12 mouse cellular contexts compared by ENCODE assay signal in the genomic region with DNA sequence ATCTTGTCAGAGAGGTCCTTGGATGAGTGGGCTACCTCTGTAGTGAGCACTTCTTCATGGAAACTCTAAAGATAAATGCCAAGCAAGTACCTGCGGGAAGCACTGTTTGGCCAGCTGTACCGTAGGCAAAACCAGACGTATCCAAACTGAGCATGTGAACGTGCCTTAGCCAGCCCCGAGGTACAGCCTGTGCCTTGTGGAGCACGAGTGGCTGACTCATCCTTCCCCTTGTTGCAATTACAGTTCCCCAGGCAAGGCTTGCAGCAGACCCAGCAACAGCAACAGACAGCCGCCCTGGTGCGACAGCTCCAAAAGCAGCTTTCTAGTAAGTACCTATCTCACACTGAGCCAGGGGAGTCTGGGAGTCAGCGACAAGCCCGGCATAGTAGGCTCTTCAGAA. TPM values are rescaled to one million over a fixed set of nuclear protein-coding genes. Genes with fewer than 3 reads are reported as not detected.
DNase-seq lines count a peak whose midpoint lies in the region; ATAC-seq and TF ChIP-seq lines count a peak whose summit lies in the region.
"Had no signal": no experiment of that assay in that cellular context is flagged by ENCODE, and none has a peak within 500 bp of the region (broad histone marks: within the 10 kb centered on the region; RNA-seq: fewer than 3 reads in every experiment).

No protein-coding gene starts in this region.

- no peak overlapping the region for H3K9ac ChIP-seq in lung, postnatal 0 days (replicated peaks; ENCODE audit: low read depth)
- no peak overlapping the region for H3K9ac ChIP-seq in hindbrain, embryonic 12.5 days
- H3K9ac ChIP-seq: embryonic facial prominence, embryonic 12.5 days; limb, embryonic 12.5 days had no signal

- no peak for TF ChIP-seq POLR2A in lung, adult 2 months (IDR thresholded peaks at IDR 0.05; ENCODE audit: borderline replicate concordance, extremely low read depth, low read depth, low read length)

- TF ChIP-seq EP300 in lung, postnatal 0 days (IDR thresholded peaks at IDR 0.05): peak; percentile 80

- no peak overlapping the region for H3K4me3 ChIP-seq in lung, postnatal 0 days (ENCODE audit: low read depth, low read length)
- no peak overlapping the region for H3K4me3 ChIP-seq in lung, adult 2 months (replicated peaks; ENCODE audit: extremely low read depth, low read depth, low read length)
- H3K4me3 ChIP-seq in hindbrain, embryonic 12.5 days: no peak overlapping the region
- H3K4me3 ChIP-seq: embryonic facial prominence, embryonic 12.5 days; limb, embryonic 12.5 days had no signal

- peak; percentile 10; the same call in 1 of the 2 replicates for ATAC-seq in cerebellum, adult (ENCODE audit: insufficient number of reproducible peaks, low FRiP score, low TSS enrichment)
- ATAC-seq in lung, postnatal 0 days: peak; percentile 84
- peak; percentile 92 for ATAC-seq in megakaryocyte progenitor cell, adult 5-6 weeks (replicated peaks; ENCODE audit: poor library complexity)
- ATAC-seq in hindbrain, embryonic 12.5 days (ENCODE audit: low FRiP score): no peak

- H3K27me3 ChIP-seq in lung, postnatal 0 days (replicated peaks; ENCODE audit: insufficient read depth, low read length): no peaks in the 10 kb centered on the region
- H3K27me3 ChIP-seq in hindbrain, embryonic 12.5 days: no peaks in the 10 kb centered on the region
- H3K27me3 ChIP-seq: embryonic facial prominence, embryonic 12.5 days; limb, embryonic 12.5 days had no signal

- no peaks in the 10 kb centered on the region for H3K9me3 ChIP-seq in lung, postnatal 0 days (ENCODE audit: low read length)
- no peaks in the 10 kb centered on the region for H3K9me3 ChIP-seq in hindbrain, embryonic 12.5 days (replicated peaks)
- H3K9me3 ChIP-seq: embryonic facial prominence, embryonic 12.5 days; limb, embryonic 12.5 days had no signal

- H3K4me2 ChIP-seq in lung, postnatal 0 days (replicated peaks; ENCODE audit: low read depth, low read length): no peak overlapping the region
- H3K4me2 ChIP-seq in hindbrain, embryonic 12.5 days (replicated peaks): no peak overlapping the region
- H3K4me2 ChIP-seq: embryonic facial prominence, embryonic 12.5 days; limb, embryonic 12.5 days had no signal

- H3K4me1 ChIP-seq in lung, postnatal 0 days (ENCODE audit: insufficient read depth, low read depth, low read length): no peaks in the 10 kb centered on the region
- H3K4me1 ChIP-seq in lung, adult 2 months (ENCODE audit: control insufficient read depth, insufficient read depth, low read length): no peaks in the 10 kb centered on the region; the same call in 1 of the 2 replicates
- H3K4me1 ChIP-seq in hindbrain, embryonic 12.5 days: no peaks in the 10 kb centered on the region
- H3K4me1 ChIP-seq: embryonic facial prominence, embryonic 12.5 days; limb, embryonic 12.5 days had no signal

- DNase-seq in cerebellum, adult 9-10 months: no peak
- peak; percentile 57 for DNase-seq in lung, postnatal 0 days (ENCODE audit: low spot score)
- DNase-seq in lung, adult 2 months: no peak
- peak; percentile 47 to 82 for DNase-seq in layer of hippocampus, adult 18-20 months (ENCODE audit: low spot score in 2 of 2)
- DNase-seq in kidney, postnatal 14 days: no peak

- 67% methylated on average over 10 of the region's 10 CpGs for WGBS in lung, postnatal 0 days
- 75% methylated on average over 10 of the region's 10 CpGs for WGBS in lung, adult 2 months
- WGBS in hindbrain, embryonic 12.5 days: 89% methylated on average over 10 of the region's 10 CpGs

- TF ChIP-seq CTCF in lung, postnatal 0 days (IDR thresholded peaks at IDR 0.05): no peak
- TF ChIP-seq CTCF in lung, adult 2 months (IDR thresholded peaks at IDR 0.05; ENCODE audit: insufficient read depth, low read length): no peak

- H3K36me3 ChIP-seq in lung, postnatal 0 days (ENCODE audit: insufficient read depth, low read length): no peaks in the 10 kb centered on the region
- H3K36me3 ChIP-seq in hindbrain, embryonic 12.5 days: 0 out of 2 replicates have a peak, but pooled peaks cover 3% of the 10 kb centered on the region

- no peak overlapping the region for H3K27ac ChIP-seq in lung, postnatal 0 days (ENCODE audit: low read length)
- H3K27ac ChIP-seq in hindbrain, embryonic 12.5 days: no peak overlapping the region
- H3K27ac ChIP-seq: embryonic facial prominence, embryonic 12.5 days; limb, embryonic 12.5 days; stomach, postnatal 0 days had no signal

RNA-seq across cellular contexts. Expression of gene Igsf10, which starts 31.6 kb away (rescaled TPM):
- polyA plus RNA-seq in lung, postnatal 0 days (2015; fragmentation: Nextera tagmentation; extraction: Ambion mirVana): 2.8 and 3.4 TPM in 2 replicates
- polyA plus RNA-seq in lung, adult 2 months (2012; rRNA removed): 2.4 and 3.5 TPM in 2 replicates
- 1 to 10 TPM; 1.5 to 2.1 TPM for total RNA-seq in layer of hippocampus, adult 18-20 months (2021)
- total RNA-seq in megakaryocyte progenitor cell, adult 5-6 weeks (2015): 0.02 and 0.07 TPM in 2 replicates
- total RNA-seq in megakaryocyte progenitor cell, adult 5-6 weeks (2017): 0.03 and 0.04 TPM in 2 replicates
- 7.4 and 9.7 TPM in 2 replicates for polyA plus RNA-seq in hindbrain, embryonic 12.5 days (2016; fragmentation: Nextera tagmentation; extraction: Ambion mirVana)

RNA-seq across cellular contexts. Expression of gene P2ry12, which starts 49.9 kb away (rescaled TPM):
- 3.8 and 4.6 TPM in 2 replicates for polyA plus RNA-seq in lung, postnatal 0 days (2015; fragmentation: Nextera tagmentation; extraction: Ambion mirVana)
- 3.0 and 4.6 TPM in 2 replicates for polyA plus RNA-seq in lung, adult 2 months (2012; rRNA removed)
- 10 to 100 TPM; 42.4 to 44.3 TPM for total RNA-seq in layer of hippocampus, adult 18-20 months (2021)
- total RNA-seq in megakaryocyte progenitor cell, adult 5-6 weeks (2015): 0.32 TPM in 1 of 2 replicates, not detected in the other
- total RNA-seq in megakaryocyte progenitor cell, adult 5-6 weeks (2017): 0.17 TPM in 1 of 2 replicates, not detected in the other
- polyA plus RNA-seq in hindbrain, embryonic 12.5 days (2016; fragmentation: Nextera tagmentation; extraction: Ambion mirVana): 4.3 and 5.4 TPM in 2 replicates
- polyA plus RNA-seq: C2C12 had no signal

Comparison
In these comparisons a context has a peak if more than half of its experiments do, and no peak if none do; other contexts are left out.
1. DNase-seq: peak in lung, postnatal 0 days (single experiment) and layer of hippocampus, adult 18-20 months (2 of 2); none in cerebellum, adult 9-10 months (single experiment), lung, adult 2 months (single experiment) and kidney, postnatal 14 days (single experiment).